Mouse (Mus musculus): ENCODE data around the gene 2010106E10Rik.

- no peak for TF ChIP-seq CTCF (conservative IDR thresholded peaks at IDR 0.05; ENCODE audit: insufficient read depth, insufficient read length, low read depth, low read length)
- no peak for TF ChIP-seq POLR2A (IDR thresholded peaks at IDR 0.05; ENCODE audit: low read depth, low read length)
Measured at GRCm38 (mm10) chrX:112543115-112543514, 48.0 kb downstream of the 2010106E10Rik start.
